Mouse (Mus musculus): ENCODE results near the gene Smg1.

DNA sequence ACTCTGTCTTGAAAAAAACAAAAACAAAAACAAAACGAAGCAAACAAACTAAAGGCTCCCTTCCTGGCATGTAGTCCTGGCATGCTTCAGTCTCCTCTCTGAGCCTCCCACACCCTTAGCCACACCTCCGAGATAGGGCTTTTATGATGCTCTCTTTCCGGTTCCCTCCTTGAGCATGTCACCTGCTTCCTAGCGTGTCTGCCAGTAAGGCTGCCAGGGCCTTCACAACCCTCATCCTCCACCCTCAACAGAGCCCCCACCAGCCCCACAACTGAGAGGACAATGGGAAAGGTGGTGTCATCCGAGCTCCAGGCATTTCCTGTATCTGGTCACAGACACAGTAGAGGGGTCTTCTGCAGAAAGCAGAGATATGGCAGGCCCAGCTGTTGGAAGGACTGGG is 18.9 kb upstream of the Smg1 start:
- no peak for TF ChIP-seq TAL1 (IDR thresholded peaks at IDR 0.05; ENCODE audit: low read length)
- no peak for TF ChIP-seq GATA1 (IDR thresholded peaks at IDR 0.05; ENCODE audit: low read length)
